Mouse (Mus musculus) midbrain, embryonic 13.5 days (tissue): ENCODE results near the gene Maff. TPM values are rescaled to one million over a fixed set of nuclear protein-coding genes. Genes with fewer than 3 reads are reported as not detected.

Experiments
- ATAC-seq: fragments of 200-750 bp; cut with Nextera tagmentation; 2 replicates; pipeline ENCODE4 v1.8.0; 2017; ENCODE audit warnings: mild to moderate bottlenecking, moderate TSS enrichment, moderate library complexity
- H3K27ac ChIP-seq: fragments of 300-500 bp; sonication (generic); 2 replicates; pipeline ENCODE4 v1.5.1; 2015; ENCODE audit warnings: inconsistent platforms, mild to moderate bottlenecking, moderate library complexity
- H3K27me3 ChIP-seq: fragments of 300-500 bp; sonication (generic); 2 replicates; pipeline ENCODE4 v1.6.1; 2015; ENCODE audit warnings: mild to moderate bottlenecking, inconsistent platforms
- H3K36me3 ChIP-seq: fragments of 300-500 bp; sonication (generic); 2 replicates; pipeline ENCODE4 v1.6.1; 2015; ENCODE audit warnings: mild to moderate bottlenecking, inconsistent platforms
- H3K4me1 ChIP-seq: fragments of 300-500 bp; sonication (generic); replicated peaks from 2 replicates; pipeline ENCODE4 v1.6.1; 2015; ENCODE audit warnings: inconsistent platforms
- H3K4me2 ChIP-seq: fragments of 300-500 bp; sonication (generic); replicated peaks from 2 replicates; pipeline ENCODE4 v1.6.1; 2015; ENCODE audit warnings: moderate library complexity, mild to moderate bottlenecking, inconsistent platforms
- H3K4me3 ChIP-seq: fragments of 300-500 bp; sonication (generic); replicated peaks from 2 replicates; pipeline ENCODE4 v1.5.1; 2015; ENCODE audit warnings: mild to moderate bottlenecking, inconsistent platforms
- H3K9ac ChIP-seq: fragments of 300-500 bp; sonication (generic); replicated peaks from 2 replicates; pipeline ENCODE4 v1.6.1; 2015; ENCODE audit warnings: mild to moderate bottlenecking, inconsistent platforms
- H3K9me3 ChIP-seq: fragments of 300-500 bp; sonication (generic); 2 replicates; pipeline ENCODE4 v1.6.1; 2016; ENCODE audit warnings: mild to moderate bottlenecking, inconsistent platforms
- WGBS: fragments of 180-500 bp; shearing (Covaris S2); methylation state at CpG from one replicate; pipeline ENCODE4 v1.1.7; 2015; 5-methylcytosine and 5-hydroxymethylcytosine counted together
- polyA plus RNA-seq: library from polyadenylated mRNA; unstranded; fragments of >200 nt; fragmentation: Nextera tagmentation; extraction: Ambion mirVana; gene quantifications from 2 replicates; pipeline ENCODE4 v1.2.1, GENCODE M21; 2015

Gene Maff
- polyA plus RNA-seq, 1 experiment from 2014 or later: 0.79 TPM

- H3K36me3 ChIP-seq: peaks cover 6% of the 10 kb centered on the region
- no peak for ATAC-seq
- no peak overlapping the region for H3K27ac ChIP-seq
- H3K4me2 ChIP-seq: no peak overlapping the region
- no peak overlapping the region for H3K9ac ChIP-seq
- no peak overlapping the region for H3K4me3 ChIP-seq
- WGBS: 85% methylated on average over 6 of the region's 6 CpGs
- peaks cover 27% of the 10 kb centered on the region for H3K4me1 ChIP-seq
- no peaks in the 10 kb centered on the region for H3K27me3 ChIP-seq
- no peaks in the 10 kb centered on the region for H3K9me3 ChIP-seq
Measured at GRCm38 (mm10) chr15:79388171-79388570, 41.8 kb downstream of the Maff start.

GRCm38 (mm10) chr15:79390434-79390833 is 44.0 kb downstream of the Maff start:
- ATAC-seq: no peak
- Histone ChIP-seq H3K4me1 (peaks cover 41% of the 10 kb centered on the region), H3K9ac (no peak overlapping the region), H3K9me3 (no peaks in the 10 kb centered on the region), H3K4me3 (no peak overlapping the region), H3K27ac (no peak overlapping the region), H3K27me3 (no peaks in the 10 kb centered on the region), H3K4me2 (no peak overlapping the region), H3K36me3 (no peaks in the 10 kb centered on the region; the same call in 1 of the 2 replicates)
- WGBS: 91% methylated on average over 6 of the region's 6 CpGs

- peak; percentile 14; the same call in 1 of the 2 replicates for ATAC-seq
- H3K9me3 ChIP-seq: no peaks in the 10 kb centered on the region
- H3K36me3 ChIP-seq: peaks cover 4% of the 10 kb centered on the region; the same call in 1 of the 2 replicates
- no peaks in the 10 kb centered on the region for H3K27me3 ChIP-seq
- H3K4me1 ChIP-seq: peaks cover 41% of the 10 kb centered on the region
- no peak overlapping the region for H3K9ac ChIP-seq
- no peak overlapping the region for H3K4me2 ChIP-seq
- WGBS: 54% methylated on average over 7 of the region's 7 CpGs
- H3K4me3 ChIP-seq: no peak overlapping the region
- H3K27ac ChIP-seq: peak overlapping the region; percentile 2; the same call in 1 of the 2 replicates
Measured at GRCm38 (mm10) chr15:79391447-79392093, 45.1 kb downstream of the Maff start.

- H3K4me3 ChIP-seq: no peak overlapping the region
- H3K9ac ChIP-seq: no peak overlapping the region
- no peaks in the 10 kb centered on the region for H3K9me3 ChIP-seq
- WGBS: 89% methylated on average over 5 of the region's 5 CpGs
- H3K4me1 ChIP-seq: peaks cover 41% of the 10 kb centered on the region
- no peak for ATAC-seq
- H3K27me3 ChIP-seq: no peaks in the 10 kb centered on the region
- no peak overlapping the region for H3K4me2 ChIP-seq
- H3K36me3 ChIP-seq: peaks cover 9% of the 10 kb centered on the region; the same call in 1 of the 2 replicates
- H3K27ac ChIP-seq: no peak overlapping the region
Measured at GRCm38 (mm10) chr15:79392527-79392926, 46.1 kb downstream of the Maff start.

- WGBS: 77% methylated on average over 6 of the region's 6 CpGs
- no peak overlapping the region for H3K27ac ChIP-seq
- ATAC-seq: no peak
- no peaks in the 10 kb centered on the region for H3K27me3 ChIP-seq
- peaks cover 38% of the 10 kb centered on the region for H3K4me1 ChIP-seq
- no peak overlapping the region for H3K9ac ChIP-seq
- no peaks in the 10 kb centered on the region for H3K9me3 ChIP-seq
- H3K36me3 ChIP-seq: peaks cover 9% of the 10 kb centered on the region; the same call in 1 of the 2 replicates
- H3K4me2 ChIP-seq: no peak overlapping the region
- no peak overlapping the region for H3K4me3 ChIP-seq
Measured at GRCm38 (mm10) chr15:79393101-79393500, 46.7 kb downstream of the Maff start.

- H3K9me3 ChIP-seq: no peaks in the 10 kb centered on the region
- H3K27me3 ChIP-seq: no peaks in the 10 kb centered on the region
- H3K4me3 ChIP-seq: no peak overlapping the region
- no peak overlapping the region for H3K4me2 ChIP-seq
- no peak overlapping the region for H3K27ac ChIP-seq
- no peak for ATAC-seq
- peaks cover 38% of the 10 kb centered on the region for H3K4me1 ChIP-seq
- H3K9ac ChIP-seq: no peak overlapping the region
- 87% methylated on average over 4 of the region's 4 CpGs for WGBS
- H3K36me3 ChIP-seq: peaks cover 9% of the 10 kb centered on the region; the same call in 1 of the 2 replicates
Measured at GRCm38 (mm10) chr15:79394842-79395241, 48.4 kb downstream of the Maff start.

GRCm38 (mm10) chr15:79395281-79395680 is 48.9 kb downstream of the Maff start:
- 85% methylated on average over 6 of the region's 6 CpGs for WGBS
- H3K27ac ChIP-seq: no peak overlapping the region
- ATAC-seq: no peak
- no peaks in the 10 kb centered on the region for H3K9me3 ChIP-seq
- H3K4me2 ChIP-seq: 0 out of 2 replicates have a peak overlapping the region, but pooled peaks have one; percentile 9
- no peak overlapping the region for H3K4me3 ChIP-seq
- H3K27me3 ChIP-seq: no peaks in the 10 kb centered on the region
- peaks cover 42% of the 10 kb centered on the region for H3K4me1 ChIP-seq
- no peak overlapping the region for H3K9ac ChIP-seq
- H3K36me3 ChIP-seq: peaks cover 9% of the 10 kb centered on the region; the same call in 1 of the 2 replicates

- no peak overlapping the region for H3K27ac ChIP-seq
- no peak for ATAC-seq
- peaks cover 9% of the 10 kb centered on the region; the same call in 1 of the 2 replicates for H3K36me3 ChIP-seq
- H3K4me3 ChIP-seq: no peak overlapping the region
- WGBS: 90% methylated on average over 11 of the region's 11 CpGs
- H3K4me2 ChIP-seq: no peak overlapping the region
- no peak overlapping the region for H3K9ac ChIP-seq
- H3K9me3 ChIP-seq: no peaks in the 10 kb centered on the region
- H3K4me1 ChIP-seq: peaks cover 52% of the 10 kb centered on the region
- H3K27me3 ChIP-seq: no peaks in the 10 kb centered on the region
Measured at GRCm38 (mm10) chr15:79396736-79397135, 50.3 kb downstream of the Maff start.

- Histone ChIP-seq H3K27me3 (peaks cover 6% of the 10 kb centered on the region), H3K27ac (no peak overlapping the region), H3K4me3 (no peak overlapping the region), H3K4me1 (peaks cover 41% of the 10 kb centered on the region), H3K9me3 (no peaks in the 10 kb centered on the region), H3K36me3 (peaks cover 9% of the 10 kb centered on the region; the same call in 1 of the 2 replicates), H3K9ac (no peak overlapping the region), H3K4me2 (no peak overlapping the region)
- 86% methylated on average over 14 of the region's 14 CpGs for WGBS
- no peak for ATAC-seq
Measured at GRCm38 (mm10) chr15:79399231-79400052, 53.0 kb downstream of the Maff start.

- no peak overlapping the region for H3K27ac ChIP-seq
- 0 out of 2 replicates have a peak overlapping the region, but pooled peaks have one; percentile 98 for H3K4me3 ChIP-seq
- H3K4me2 ChIP-seq: peak overlapping the region; percentile 92; the same call in 1 of the 2 replicates
- no peaks in the 10 kb centered on the region for H3K9me3 ChIP-seq
- peak overlapping the region; percentile 49 for H3K9ac ChIP-seq
- no peak for ATAC-seq
- 84% methylated on average over 6 of the region's 6 CpGs for WGBS
- peaks cover 9% of the 10 kb centered on the region; the same call in 1 of the 2 replicates for H3K36me3 ChIP-seq
- H3K4me1 ChIP-seq: peaks cover 40% of the 10 kb centered on the region
- H3K27me3 ChIP-seq: peaks cover 9% of the 10 kb centered on the region
Measured at GRCm38 (mm10) chr15:79400134-79400974, 53.9 kb downstream of the Maff start.

- Histone ChIP-seq H3K4me1 (peaks cover 40% of the 10 kb centered on the region), H3K27me3 (peaks cover 9% of the 10 kb centered on the region), H3K27ac (0 out of 2 replicates have a peak overlapping the region, but pooled peaks have one; percentile 19), H3K4me3 (peak overlapping the region; percentile 98; the same call in 1 of the 2 replicates), H3K9me3 (no peaks in the 10 kb centered on the region), H3K4me2 (peak overlapping the region; percentile 92), H3K9ac (peak overlapping the region; percentile 49), H3K36me3 (peaks cover 9% of the 10 kb centered on the region; the same call in 1 of the 2 replicates)
- ATAC-seq: no peak
- 43% methylated on average over 7 of the region's 7 CpGs for WGBS
Measured at GRCm38 (mm10) chr15:79400975-79401365, 54.5 kb downstream of the Maff start.
